Mouse (Mus musculus) c-Kit-positive CD71-positive TER-119-positive erythroid progenitor cells, embryonic 14.5 days (primary cell): ENCODE data around the gene Med12l.

Experiments
- DNase-seq: peaks from one replicate; pipeline ENCODE4 v3.0.0-alpha.2; 2013; ENCODE audit warnings: low spot score

Med12l gene

DNA sequence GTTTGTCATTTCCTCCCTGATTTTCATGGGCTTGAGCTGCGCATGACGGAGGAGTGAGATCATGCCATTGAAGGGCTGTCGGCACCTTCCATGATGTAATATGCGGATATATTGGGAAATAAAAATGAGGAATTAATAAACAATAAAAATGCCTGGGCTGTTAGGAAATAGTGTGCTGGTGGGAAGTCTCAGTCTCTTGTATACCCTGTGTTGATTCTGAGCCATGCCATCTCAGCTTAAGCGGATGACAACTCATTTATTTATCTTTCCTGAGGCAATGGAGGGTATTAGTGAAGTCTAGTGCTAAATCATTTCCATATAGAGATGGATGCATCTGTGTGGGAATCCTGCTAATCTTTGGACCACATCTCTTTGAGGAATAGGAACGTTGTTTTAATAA lies 242.4 kb downstream of the Med12l start:
- no peak for DNase-seq

DNA sequence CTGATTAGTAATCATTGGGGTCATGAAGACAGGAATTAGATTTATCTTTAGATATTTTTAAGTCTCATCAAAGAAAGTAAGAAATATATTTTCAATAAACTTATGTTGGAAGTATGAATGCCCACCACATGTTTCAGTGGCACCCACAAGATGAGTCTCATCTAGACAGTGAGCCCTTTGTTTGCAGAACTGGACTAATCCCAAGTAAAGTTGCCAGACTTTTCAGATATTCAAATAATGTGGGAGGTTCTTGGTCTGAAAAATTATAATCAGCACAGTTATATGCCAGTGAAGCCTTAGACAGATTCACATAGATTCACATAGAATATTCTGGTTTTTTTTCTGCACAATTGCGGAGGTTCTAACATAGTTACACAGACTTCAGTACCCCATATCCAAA lies 244.8 kb downstream of the Med12l start:
- no peak for DNase-seq

DNA sequence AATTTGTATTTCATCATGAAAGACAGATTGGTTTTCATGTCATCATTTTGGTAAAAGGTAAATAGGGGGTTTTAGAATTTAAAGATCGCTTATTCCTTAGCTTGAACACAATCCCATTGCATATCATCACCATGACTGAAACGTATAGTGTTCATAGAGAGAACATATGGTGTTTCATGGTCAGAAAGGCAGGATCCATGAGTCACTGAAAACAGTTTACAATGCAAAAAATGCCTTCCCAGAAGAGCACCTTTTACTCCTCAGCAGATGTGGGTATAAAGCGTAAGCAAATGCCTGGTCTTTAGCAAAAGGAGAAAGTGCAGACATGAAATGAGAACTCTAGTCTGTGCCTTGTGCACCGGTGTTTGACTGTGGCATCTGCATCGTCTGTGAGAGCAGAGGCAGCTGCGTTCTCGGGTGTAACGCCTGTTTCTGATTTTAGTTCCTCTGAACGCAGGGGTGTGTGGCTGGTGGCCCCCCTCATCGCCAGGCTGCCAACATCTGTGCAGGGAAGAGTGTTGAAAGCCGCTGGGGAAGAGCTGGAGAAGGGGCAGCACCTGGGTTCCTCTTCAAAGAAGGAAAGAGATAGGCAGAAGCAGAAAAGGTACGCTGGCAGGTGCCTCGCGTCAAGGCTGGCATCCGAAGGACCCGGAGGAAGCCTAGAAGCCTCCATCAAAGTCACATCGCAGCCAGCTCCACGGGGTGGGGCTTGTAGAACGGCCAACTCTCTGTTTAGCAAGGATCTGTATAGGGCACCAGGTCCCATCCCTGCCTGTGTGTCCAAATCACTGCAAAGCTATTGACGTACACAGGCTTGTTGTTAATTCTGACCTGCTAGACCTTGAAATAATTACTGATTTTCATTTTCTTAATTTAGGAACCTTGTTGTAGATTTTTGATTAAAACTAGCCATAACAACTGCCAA lies 252.4 kb downstream of the Med12l start:
- DNase-seq, result no peak

DNA sequence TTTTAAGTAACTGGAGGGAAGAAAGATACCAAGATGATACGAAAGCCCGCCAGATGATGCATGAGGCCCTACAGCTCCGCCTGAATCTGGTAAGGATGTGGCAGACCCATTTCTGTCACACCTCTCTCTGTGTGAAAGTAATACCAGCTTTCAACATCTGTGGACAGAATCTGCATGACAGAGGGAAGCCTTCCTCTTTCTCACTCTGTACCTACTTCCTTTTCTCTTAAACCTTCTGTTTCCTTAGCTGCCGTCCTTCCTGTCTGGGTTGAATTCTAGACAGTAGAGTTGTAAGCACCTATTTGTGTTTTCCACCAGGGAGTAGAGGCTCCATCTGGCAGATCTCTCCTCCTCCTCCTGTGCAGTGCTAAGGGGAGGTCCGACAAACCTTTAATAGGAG lies 255.1 kb downstream of the Med12l start:
- DNase-seq, result no peak

DNA sequence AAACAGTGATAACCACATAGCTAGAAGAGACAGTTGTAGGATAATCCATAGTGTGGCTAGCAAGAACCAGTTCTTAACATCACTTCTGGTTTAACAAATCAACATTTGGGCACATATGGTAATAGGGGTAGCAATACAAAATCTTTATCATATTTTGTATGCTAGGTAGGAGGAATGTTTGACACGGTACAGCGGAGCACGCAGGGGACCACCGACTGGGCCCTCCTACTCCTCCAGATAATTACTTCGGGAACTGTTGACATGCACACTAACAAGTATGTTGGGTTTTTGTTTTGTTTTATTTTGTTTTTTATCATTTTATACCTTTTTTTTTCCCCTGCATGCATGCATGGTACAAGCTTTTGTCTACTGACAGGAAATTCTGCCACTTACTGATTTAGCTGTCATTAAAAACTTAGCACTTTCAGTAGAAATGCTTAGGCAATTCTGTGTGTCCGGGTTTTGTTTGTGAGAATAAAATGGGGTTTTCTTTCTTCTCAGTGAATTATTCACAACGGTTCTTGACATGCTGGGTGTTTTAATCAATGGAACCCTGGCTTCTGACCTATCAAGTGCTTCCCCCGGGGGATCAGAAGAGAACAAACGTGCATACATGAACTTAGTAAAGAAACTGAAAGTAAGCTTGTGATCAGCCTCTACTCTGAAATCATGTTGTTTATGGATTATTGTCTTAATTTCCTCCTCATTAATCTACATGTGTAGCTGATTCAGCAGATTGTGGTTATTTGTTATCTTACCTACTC lies 256.3 kb downstream of the Med12l start:
- DNase-seq, result no peak

DNA sequence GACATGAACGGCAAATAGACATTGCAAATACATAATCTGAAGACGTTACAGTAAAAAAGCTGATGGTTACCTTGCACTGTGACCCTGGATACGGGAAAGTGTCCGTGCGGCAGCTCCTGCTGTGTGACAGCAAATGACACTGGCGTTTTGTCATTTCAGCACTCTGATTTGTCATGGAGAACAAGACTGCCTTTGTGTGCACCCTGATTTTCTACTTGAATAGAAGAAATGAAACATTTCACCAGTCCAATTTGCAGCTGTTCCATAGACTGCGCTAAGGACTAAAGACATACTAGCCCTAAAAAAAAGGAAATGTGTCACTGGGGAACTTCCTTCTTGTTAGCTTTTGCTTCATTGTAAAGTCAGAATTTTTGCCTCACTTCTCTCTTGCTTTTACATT lies 257.1 kb downstream of the Med12l start, which contains the start of gene P2ry12:
TSS of gene P2ry12 (minus strand) at position 168 of the 400 bp plus-strand sequence.
- no peak for DNase-seq

DNA sequence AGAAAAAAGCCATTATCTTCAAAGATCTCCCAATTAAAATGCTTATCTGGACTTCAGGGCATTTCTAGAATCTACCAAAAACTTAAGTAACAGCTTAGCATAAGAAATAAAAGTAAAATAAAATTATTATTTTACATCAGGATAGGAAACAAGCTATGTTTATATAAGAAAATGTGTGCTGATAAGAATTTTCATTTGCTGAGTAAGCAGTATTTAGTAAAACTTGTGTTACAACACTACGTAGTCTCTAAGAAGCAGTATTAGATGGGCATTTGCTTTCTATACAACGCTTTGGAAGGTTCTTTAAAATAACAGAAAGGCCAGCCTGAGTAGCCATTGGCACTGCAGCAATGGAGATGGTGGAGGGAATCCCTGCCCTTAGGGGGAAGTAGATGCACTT lies 257.8 kb downstream of the Med12l start:
- no peak for DNase-seq

DNA sequence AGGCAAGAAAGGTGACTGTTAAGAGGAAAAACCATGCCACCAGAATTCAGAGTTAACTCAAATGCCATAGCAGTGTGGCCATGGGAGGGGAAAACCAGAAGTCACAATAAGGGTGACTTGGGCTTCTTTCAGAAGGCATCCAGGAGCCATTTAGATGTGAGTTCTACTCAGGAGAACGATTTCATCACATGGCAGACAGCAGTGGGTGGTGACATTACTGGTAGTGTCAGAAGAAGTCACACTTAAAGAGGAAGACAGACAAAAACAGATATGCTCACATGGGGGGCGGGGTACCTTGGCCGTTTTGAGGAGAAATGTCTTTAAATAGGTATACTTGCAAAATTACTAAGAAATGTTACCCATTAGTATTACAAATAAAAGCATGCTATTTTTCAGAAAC lies 258.4 kb downstream of the Med12l start:
- no peak for DNase-seq

DNA sequence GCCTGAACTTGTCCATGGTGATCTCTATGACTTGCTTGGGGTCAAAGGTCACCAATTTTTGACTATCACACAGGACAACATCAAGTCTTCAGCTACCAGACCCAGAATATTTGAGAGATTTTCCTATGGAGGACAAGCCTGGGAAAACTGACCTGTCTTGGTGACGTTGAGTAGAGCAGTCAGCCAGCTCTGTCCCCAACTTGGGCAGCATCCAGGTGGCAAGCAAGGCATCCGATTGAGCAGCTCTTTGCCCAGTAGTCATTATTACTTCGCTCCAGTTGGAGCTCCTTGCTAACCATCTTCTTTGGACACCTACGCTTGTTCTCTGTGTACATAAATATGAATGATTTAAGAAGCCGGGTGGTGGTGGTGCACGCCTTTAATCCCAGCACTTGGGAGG lies 265.2 kb downstream of the Med12l start:
- no peak for DNase-seq

DNA sequence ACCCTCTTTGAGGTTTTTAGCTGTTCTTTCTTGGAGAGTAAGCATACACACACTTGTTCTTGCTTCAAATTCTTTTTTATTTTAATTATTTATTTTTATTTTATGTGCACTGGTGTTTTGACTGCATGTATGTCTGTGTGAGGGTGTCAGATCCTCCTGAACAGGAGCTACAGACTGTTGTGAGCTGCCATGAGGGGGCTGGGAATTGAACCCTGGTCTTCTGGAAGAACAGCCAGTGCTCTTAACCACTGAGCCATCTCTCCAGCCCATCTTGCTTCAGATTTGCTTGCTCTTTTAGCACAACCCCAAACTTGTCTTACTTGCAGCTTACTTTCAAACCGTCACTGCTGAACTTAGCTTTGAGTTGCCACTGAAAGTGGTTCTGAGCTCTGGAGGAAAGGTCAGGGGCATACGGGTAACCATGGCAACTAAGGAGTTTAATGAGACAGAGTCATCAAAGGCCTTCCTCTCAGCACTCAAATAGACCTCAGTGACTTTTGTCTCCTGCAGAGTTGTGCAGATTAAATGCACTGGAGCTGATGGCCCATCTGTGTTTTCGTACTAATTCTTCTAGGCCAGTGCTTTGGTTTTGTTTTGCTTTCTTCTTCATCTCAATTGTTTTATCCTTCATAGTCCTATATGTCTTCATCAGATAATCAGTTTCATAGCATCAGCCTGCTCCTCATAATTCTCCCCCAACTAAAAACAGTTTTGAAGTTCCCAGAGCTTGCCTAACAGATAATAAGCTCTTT lies 272.1 kb downstream of the Med12l start:
- no peak for DNase-seq

DNA sequence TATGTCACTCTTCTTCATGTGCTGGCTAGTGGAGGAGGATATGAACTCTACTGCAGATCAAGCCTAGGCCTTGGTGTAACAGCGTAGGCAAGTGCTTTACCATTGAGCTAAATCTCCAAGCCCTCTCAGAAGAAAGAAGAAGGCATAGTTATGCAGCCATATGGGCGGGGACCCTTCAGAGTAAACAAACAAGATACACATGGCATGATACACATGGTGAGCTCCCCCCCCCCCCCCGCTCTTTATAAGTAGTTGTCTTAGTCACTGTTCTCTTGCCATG lies 272.6 kb downstream of the Med12l start:
- no peak for DNase-seq

DNA sequence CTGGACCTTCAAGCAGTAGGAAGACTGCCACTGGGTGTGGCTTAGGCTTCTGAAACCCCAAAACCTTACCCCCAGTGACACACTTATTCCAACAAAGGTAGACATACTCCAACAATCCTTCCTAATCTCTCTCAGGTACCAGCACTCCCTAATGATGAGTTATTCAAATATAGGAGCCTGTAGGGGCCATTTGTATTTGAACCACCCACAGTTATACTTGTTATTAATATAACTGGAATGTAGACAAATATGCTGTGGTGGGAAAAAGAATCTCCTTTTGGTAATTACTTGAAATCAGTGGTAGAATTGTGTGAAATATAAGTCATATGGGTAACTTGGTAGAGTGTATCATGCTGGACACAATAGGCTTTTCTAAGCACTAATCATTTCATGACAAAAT lies 273.0 kb downstream of the Med12l start:
- DNase-seq, result no peak

DNA sequence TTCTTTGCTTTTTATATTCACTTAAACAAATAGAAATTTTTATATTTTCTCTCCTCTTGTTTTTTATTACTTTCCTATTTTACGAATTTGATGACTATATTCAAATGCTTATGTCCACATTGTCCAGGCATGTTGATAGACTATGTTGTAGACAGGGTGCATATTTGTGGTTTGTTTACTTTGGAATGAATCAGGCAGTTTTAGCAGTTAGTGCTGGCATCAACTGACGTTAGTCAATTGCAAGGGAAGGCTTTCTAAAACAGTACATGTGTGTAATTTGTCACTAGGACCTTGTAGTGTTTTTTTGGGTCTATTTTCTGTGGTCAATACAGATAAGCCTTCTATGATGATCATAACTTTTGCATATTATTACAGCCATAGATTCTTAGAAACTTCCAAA lies 284.9 kb downstream of the Med12l start:
- DNase-seq, result no peak

DNA sequence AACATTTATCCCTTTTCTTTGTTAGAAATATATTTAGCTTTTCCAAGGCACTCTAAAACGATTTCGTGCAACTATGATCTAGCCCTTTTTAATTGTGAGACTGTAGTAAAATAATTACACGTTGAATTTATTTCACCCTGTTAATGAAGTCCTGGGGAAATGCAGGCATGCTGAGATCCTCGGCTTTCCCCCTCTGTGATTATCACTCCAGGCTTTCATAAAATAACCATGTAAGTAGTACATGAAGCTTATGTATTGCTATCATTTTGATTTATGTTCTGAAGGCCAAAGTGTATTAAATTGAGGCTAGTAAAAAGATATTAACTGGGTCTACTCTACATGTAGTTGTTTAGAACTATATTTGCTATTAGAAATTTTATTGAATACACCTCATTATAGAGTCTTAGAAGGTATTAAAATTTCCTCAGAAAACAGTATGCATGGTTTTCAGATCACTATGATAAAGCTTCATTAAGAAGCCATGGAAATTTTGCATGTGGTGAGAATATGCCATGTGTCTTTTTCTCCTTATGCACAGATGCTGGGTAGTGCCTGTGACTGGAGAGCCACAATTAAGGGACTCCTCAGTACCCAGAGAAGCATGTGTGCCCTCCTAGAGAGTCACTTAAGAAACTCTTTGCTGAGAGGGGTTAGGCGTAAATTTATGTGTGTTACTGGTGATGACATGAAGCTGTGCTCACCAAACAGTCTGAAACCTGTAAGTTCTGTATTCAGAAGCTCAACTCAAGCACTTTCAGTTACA lies 288.0 kb downstream of the Med12l start:
- DNase-seq, result no peak

DNA sequence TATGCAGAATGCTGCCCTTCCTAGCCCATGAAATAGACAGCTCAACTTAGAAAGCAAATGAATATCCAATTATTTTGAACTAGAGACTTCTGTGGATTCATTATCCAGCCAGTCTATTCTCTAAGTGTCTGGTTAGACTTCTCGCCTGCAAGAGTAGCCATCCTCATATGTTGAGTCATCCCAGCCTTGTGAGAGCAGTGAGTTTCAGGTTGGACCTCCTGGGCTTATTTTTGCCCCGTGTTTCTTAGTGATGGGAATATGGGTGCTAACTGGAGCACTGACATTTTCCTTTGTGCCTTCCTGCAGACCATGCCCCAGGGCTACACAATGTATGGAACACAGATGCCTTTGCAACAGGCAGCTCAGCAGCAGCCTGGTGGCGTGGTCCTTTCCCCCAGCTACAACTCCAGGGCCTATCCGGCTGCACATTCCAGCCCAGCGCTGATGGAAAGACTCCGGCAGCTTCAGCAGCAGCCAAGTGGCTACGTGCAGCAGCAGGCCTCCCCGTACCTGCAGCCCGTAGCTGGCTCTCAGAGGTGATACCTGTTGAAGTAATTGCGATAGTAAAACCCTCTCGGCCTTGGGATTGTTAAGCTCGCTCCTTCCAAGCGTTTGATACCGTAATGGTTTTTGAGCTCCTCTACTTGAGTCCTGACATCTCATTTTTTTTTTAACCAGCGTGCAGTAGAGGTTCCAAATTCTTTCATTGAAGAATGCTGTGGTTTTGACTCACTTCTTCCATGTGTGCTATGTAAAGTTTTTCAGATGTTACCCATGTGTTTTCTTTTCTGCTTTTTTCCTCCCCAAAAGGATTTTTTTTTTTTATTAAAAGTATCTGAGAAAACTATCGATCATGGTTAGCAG lies 290.3 kb downstream of the Med12l start:
- no peak for DNase-seq

DNA sequence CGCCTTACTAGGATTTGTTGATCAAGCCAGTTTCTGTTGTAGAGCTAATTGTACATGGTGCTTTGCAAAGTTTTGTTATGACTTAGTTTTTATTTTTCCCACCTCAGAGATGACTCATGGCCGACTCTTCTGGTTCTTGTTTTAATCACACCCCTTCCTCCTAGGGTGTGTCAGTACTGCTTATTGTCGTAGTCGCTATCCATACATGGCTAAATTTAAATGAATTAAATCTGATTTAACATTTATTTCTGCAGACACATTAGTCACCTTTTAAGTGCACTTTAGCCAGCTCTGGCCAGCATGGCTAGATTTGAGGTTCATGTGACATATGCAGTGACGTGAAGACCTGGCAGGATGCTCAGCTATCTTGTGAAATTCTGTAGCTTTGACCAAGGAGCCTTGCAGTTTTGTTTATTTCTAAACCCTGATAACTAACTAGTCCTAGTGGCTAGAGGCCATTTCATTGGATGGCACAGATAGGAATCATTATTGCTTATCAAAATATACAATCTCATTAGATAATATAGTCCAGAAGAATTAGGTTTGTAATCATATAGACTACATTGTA lies 291.0 kb downstream of the Med12l start:
- DNase-seq, result no peak

DNA sequence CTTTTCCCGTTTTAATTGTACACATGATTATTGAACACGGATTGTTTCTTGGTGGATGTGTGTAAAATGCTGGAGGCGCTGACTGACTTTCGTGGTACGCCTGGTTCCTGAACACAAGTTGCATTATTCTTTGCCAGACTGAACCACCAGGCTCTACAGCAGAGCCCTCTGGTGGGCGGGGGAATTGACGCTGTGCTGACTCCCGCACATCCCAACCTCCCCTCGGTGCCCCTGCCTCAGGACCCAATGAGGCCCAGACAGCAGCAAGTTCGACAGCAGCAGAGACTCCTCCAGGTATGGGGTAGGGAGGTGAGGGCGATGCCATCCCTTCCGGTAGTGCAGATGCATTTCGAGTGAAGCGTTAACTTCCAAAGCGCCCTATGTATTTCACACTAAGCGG lies 292.0 kb downstream of the Med12l start:
- no peak for DNase-seq

DNA sequence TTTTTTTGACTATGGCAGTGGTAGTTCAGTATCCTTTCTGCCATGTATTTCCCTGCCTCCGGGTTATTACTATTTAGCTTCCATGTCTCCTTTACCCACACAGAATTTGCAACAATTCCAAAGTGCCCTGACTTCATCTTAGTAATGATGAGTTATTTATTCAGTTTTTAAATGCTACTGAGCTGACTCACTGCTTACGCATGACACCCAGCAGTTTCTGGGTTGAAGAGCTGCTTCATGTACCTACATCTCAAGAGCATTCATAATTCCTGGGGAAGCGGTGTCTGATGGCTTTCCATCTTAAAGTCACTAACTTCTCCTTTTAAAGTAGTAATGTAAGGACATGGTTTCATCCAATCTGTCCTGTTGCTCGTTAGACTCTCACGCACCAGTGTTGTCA lies 299.3 kb downstream of the Med12l start:
- no peak for DNase-seq

DNA sequence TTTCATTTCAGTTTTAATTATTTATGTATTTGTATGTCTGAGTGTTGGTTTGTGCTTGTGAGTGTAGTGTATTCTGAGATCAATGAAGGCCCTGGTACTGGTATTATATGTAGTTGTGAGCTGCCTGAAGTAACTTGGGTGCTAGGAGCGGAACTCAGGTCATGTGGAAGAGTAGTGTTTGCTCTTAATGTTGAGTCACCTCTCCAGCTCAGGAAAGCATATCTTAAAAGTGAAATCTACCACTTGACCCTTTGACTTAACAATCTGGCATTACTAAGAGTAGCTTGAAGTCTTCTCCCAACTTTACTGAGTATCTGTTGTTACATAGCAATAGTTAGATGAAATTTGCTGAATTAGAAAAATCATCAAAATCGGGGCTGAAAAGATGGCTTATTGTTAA lies 299.9 kb downstream of the Med12l start:
- no peak for DNase-seq

DNA sequence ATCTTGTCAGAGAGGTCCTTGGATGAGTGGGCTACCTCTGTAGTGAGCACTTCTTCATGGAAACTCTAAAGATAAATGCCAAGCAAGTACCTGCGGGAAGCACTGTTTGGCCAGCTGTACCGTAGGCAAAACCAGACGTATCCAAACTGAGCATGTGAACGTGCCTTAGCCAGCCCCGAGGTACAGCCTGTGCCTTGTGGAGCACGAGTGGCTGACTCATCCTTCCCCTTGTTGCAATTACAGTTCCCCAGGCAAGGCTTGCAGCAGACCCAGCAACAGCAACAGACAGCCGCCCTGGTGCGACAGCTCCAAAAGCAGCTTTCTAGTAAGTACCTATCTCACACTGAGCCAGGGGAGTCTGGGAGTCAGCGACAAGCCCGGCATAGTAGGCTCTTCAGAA lies 307.0 kb downstream of the Med12l start:
- DNase-seq, result no peak

DNA sequence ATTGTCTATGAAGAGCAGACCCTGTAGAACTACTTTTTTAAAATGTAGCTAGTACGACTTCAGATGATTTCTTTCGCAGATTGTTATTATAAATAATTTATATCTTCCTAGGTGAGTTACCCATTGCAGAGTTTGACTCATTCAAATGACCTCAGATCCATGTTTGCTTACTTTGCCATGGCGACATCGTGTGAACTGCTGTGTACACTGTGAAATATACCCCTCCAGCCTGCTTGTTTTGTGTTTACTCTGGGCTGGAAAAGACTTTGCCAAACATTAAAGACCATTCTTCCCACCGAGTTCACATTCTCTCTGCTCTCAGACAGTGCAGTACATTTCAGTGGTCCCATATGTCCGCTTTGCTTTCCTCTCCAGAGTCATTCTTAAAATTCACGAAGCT lies 310.5 kb downstream of the Med12l start:
- DNase-seq, result no peak
